Mouse (Mus musculus): Measurements from ENCODE around the gene Dscam. TPM values are rescaled to one million over a fixed set of nuclear protein-coding genes. Genes with fewer than 3 reads are reported as not detected.

Gene Dscam
- polyA plus RNA-seq, 1 experiment, result 1.2 TPM

DNA sequence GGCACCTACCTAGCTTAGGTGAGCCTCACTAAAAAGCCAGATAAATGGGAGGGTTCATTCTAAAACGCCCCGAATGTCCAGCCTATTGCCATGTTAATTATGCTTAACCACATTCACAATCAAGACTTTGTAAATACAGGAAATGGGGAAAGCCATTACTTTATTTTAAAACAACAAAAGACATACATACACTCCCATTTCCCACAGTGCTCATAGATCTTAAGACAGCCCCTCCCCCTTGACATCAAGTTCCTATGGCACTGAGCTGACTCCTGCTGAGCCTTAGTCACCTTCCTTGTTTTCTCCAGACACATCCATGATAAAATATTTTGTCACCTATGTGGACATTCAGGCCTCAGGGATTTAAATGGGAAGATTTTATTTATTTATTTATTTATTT, 4.4 kb downstream of the Dscam start:
- Histone ChIP-seq H3K27me3 (ENCODE audit: control insufficient read depth, insufficient read depth, low read length) (peaks cover 6% of the 10 kb centered on the region; the same call in 1 of the 2 replicates), H3K27ac (ENCODE audit: insufficient read depth, low read length) (no peak overlapping the region), H3K36me3 (ENCODE audit: control insufficient read depth, insufficient read depth, low read length) (no peaks in the 10 kb centered on the region), H3K4me1 (ENCODE audit: control insufficient read depth, insufficient read depth, insufficient read length) (no peaks in the 10 kb centered on the region; the same call in 1 of the 2 replicates), H3K4me3 (ENCODE audit: extremely low read depth, insufficient read depth, insufficient read length) (no peak overlapping the region)
- TF ChIP-seq POLR2A (IDR thresholded peaks at IDR 0.05; ENCODE audit: low read depth, low read length) (no peak), CTCF (IDR thresholded peaks at IDR 0.05; ENCODE audit: extremely low read depth, insufficient read depth, insufficient read length, insufficient replicate concordance) (no peak)
- DNase-seq (ENCODE audit: low read depth in 1 of 2, low spot score in 2 of 2), result no peak
- 62% methylated on average over 2 of the region's 2 CpGs for WGBS

DNA sequence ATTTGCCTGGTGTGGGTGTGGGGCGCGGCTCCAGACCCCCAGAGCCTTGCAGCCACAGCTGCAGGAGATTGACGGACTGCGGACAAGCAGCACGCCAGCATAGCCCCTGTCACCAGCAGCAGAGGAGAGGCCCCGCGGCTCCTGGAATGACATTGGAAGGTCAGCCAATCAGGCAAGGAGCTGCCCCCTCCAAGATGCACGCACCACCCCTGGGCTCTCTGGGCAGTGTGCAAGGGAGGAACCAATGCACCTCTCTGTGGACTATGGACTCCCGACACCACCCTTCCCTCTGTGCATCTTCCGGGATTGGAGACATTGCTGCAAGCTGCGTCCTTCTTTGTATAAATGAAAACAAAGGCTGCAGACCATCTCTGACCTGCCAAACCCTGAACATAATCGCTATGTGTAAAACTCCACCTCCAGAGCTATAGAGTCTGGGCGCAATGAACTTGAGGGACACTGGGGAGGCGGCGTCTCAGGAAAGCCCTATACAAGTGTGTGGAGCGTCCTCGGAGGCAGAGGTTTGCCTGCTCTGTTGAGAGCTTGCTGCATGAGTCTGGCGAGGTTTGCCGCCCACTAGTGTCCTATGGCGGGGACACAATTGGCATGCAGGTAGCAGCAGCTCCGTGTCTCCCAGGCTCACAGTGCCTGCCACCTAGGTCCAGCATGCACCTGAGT, 5.0 kb downstream of the Dscam start:
- H3K4me1 ChIP-seq (ENCODE audit: control insufficient read depth, insufficient read depth, insufficient read length), result no peaks in the 10 kb centered on the region; the same call in 1 of the 2 replicates
- TF ChIP-seq CTCF (IDR thresholded peaks at IDR 0.05; ENCODE audit: extremely low read depth, insufficient read depth, insufficient read length, insufficient replicate concordance) (no peak), POLR2A (IDR thresholded peaks at IDR 0.05; ENCODE audit: low read depth, low read length) (no peak)
- no peaks in the 10 kb centered on the region for H3K36me3 ChIP-seq (ENCODE audit: control insufficient read depth, insufficient read depth, low read length)
- no peak overlapping the region for H3K27ac ChIP-seq (ENCODE audit: insufficient read depth, low read length)
- peaks cover 5% of the 10 kb centered on the region; the same call in 1 of the 2 replicates for H3K27me3 ChIP-seq (ENCODE audit: control insufficient read depth, insufficient read depth, low read length)
- no peak for DNase-seq (ENCODE audit: low read depth in 1 of 2, low spot score in 2 of 2)
- H3K4me3 ChIP-seq (ENCODE audit: extremely low read depth, insufficient read depth, insufficient read length), result peak overlapping the region; percentile 4; the same call in 1 of the 2 replicates
- 3% methylated on average over 21 of the region's 21 CpGs for WGBS

DNA sequence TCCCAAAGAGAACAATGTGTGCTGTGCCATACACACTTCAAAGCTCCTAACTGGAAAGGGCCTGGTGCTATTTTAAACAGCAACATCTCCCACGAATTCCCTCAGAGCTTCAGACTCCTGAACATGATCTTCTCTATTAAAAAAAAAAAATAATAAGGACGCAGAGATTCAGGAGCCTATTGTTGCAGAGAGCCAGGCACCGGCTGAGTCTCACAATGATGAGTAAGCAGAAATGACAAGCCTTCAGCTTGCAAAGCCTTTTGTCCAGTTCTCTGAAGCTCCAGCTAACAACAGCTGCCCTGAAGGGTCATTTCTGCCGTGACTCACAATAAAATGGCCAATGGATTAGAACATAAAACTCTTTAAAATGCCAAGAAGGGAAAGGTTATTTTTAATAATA, 12.3 kb downstream of the Dscam start:
- whole genome bisulfite sequencing, result 75% methylated on average over 4 of the region's 4 CpGs
- DNase-seq (ENCODE audit: low read depth in 1 of 2, low spot score in 2 of 2), result no peak
- TF ChIP-seq CTCF (IDR thresholded peaks at IDR 0.05; ENCODE audit: extremely low read depth, insufficient read depth, insufficient read length, insufficient replicate concordance) (no peak), POLR2A (IDR thresholded peaks at IDR 0.05; ENCODE audit: low read depth, low read length) (no peak)
- Histone ChIP-seq H3K27ac (ENCODE audit: insufficient read depth, low read length) (no peak overlapping the region), H3K36me3 (ENCODE audit: control insufficient read depth, insufficient read depth, low read length) (no peaks in the 10 kb centered on the region), H3K27me3 (ENCODE audit: control insufficient read depth, insufficient read depth, low read length) (no peaks in the 10 kb centered on the region), H3K4me3 (ENCODE audit: extremely low read depth, insufficient read depth, insufficient read length) (no peak overlapping the region), H3K4me1 (ENCODE audit: control insufficient read depth, insufficient read depth, insufficient read length) (no peaks in the 10 kb centered on the region)

DNA sequence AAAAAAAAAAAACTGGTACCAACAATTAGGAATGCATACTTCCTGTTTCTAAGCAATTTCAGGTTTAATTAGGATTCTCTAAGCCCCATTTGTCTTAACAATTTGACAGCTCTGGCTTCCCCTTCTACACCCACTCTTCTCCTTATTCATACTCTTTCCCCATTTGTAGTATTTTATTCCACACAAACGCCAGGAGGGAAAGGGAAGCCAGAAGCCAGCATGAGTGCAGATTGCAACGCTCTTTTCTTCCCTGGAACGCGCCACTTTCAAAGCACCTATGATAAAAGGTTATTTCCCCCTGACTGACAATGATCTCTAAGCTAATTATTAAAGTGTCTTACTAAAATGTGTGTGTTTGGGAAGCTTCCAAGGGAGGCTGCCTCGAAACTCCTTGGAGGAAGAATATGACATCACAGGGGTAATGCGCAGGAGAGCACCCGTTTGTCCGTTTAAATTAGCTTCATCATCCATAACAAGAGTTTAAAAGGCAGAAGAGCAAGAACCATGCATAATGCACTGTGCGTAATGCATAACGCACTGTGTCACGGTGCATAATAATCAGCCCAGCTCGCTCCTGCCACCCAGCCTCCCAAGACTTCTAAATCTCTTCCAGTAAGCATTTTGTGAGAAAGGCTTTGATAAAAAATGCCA, 25.9 kb downstream of the Dscam start:
- H3K4me3 ChIP-seq (ENCODE audit: extremely low read depth, insufficient read depth, insufficient read length), result no peak overlapping the region
- no peak overlapping the region for H3K27ac ChIP-seq (ENCODE audit: insufficient read depth, low read length)
- no peak for TF ChIP-seq POLR2A (IDR thresholded peaks at IDR 0.05; ENCODE audit: low read depth, low read length)
- TF ChIP-seq CTCF (IDR thresholded peaks at IDR 0.05; ENCODE audit: extremely low read depth, insufficient read depth, insufficient read length, insufficient replicate concordance), result no peak
- no peak for DNase-seq (ENCODE audit: low read depth in 1 of 2, low spot score in 2 of 2)
- 74% methylated on average over 12 of the region's 12 CpGs for WGBS
- no peaks in the 10 kb centered on the region for H3K36me3 ChIP-seq (ENCODE audit: control insufficient read depth, insufficient read depth, low read length)
- H3K27me3 ChIP-seq (ENCODE audit: control insufficient read depth, insufficient read depth, low read length), result no peaks in the 10 kb centered on the region
- H3K4me1 ChIP-seq (ENCODE audit: control insufficient read depth, insufficient read depth, insufficient read length), result no peaks in the 10 kb centered on the region

DNA sequence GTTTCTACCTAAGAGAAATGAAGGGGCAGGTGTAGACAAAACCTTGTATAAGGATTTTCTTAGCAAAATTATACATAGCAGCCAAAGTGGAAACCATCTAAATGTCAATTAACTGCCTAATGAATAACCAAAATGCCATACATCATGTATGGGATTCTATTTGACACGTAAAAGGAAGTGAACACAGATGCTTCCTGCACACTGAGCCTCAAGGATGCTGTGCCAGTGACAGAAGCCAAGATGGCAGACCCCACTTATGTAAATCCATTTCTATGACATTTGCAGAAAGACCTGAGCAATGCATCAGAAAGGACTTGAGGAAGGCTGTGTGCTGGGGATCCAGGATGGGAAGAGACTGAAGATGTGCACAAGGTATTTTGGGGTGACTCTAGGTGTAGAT, 28.6 kb downstream of the Dscam start:
- TF ChIP-seq POLR2A (IDR thresholded peaks at IDR 0.05; ENCODE audit: low read depth, low read length) (no peak), CTCF (IDR thresholded peaks at IDR 0.05; ENCODE audit: extremely low read depth, insufficient read depth, insufficient read length, insufficient replicate concordance) (no peak)
- no peaks in the 10 kb centered on the region for H3K4me1 ChIP-seq (ENCODE audit: control insufficient read depth, insufficient read depth, insufficient read length)
- no peak for DNase-seq (ENCODE audit: low read depth in 1 of 2, low spot score in 2 of 2)
- H3K27me3 ChIP-seq (ENCODE audit: control insufficient read depth, insufficient read depth, low read length), result no peaks in the 10 kb centered on the region
- no peak overlapping the region for H3K4me3 ChIP-seq (ENCODE audit: extremely low read depth, insufficient read depth, insufficient read length)
- H3K36me3 ChIP-seq (ENCODE audit: control insufficient read depth, insufficient read depth, low read length), result no peaks in the 10 kb centered on the region
- 31% methylated on average over 1 of the region's 1 CpGs for WGBS
- H3K27ac ChIP-seq (ENCODE audit: insufficient read depth, low read length), result no peak overlapping the region

DNA sequence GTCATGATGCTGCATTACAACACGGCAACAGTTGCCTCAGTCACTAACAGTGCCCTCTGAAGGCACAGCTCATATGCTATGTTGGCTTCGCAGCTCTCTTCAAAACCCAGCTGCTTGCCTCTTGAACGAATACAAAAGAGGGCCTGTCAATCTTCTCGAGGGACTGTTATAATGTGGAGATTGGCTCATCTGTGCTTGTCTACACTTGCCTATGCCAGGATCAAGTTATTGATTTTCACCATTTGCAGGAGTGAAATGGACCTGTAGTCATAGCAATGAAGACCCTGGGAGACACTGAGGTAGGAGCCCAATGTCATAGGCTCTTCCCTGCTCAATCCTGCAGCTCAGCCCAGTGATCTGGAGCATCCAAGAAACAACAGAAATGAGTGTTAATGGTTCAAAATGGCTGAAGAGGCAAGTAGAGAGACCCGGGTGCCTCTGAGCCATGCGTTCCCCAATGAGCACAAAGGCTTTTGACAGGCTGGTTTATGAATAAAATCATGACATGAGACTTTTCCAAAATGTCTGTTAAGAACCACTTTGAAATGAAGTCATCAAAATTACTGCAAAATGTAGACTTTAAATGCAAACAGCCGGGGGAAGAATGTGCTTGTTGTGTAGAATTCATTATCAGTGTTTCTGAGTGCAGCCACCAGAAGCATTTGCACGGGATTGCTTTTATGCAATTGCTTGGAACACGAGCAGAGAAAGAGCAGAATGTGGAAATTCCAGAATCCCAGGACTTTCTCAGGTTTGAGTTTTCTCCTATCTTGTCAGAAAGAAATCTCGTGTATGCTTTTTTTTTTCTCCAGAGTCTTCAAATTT, 35.3 kb downstream of the Dscam start:
- TF ChIP-seq POLR2A (IDR thresholded peaks at IDR 0.05; ENCODE audit: low read depth, low read length), result no peak
- TF ChIP-seq CTCF (IDR thresholded peaks at IDR 0.05; ENCODE audit: extremely low read depth, insufficient read depth, insufficient read length, insufficient replicate concordance), result no peak
- Histone ChIP-seq H3K4me3 (ENCODE audit: extremely low read depth, insufficient read depth, insufficient read length) (no peak overlapping the region), H3K27me3 (ENCODE audit: control insufficient read depth, insufficient read depth, low read length) (no peaks in the 10 kb centered on the region; the same call in 1 of the 2 replicates), H3K36me3 (ENCODE audit: control insufficient read depth, insufficient read depth, low read length) (no peaks in the 10 kb centered on the region), H3K4me1 (ENCODE audit: control insufficient read depth, insufficient read depth, insufficient read length) (no peaks in the 10 kb centered on the region), H3K27ac (ENCODE audit: insufficient read depth, low read length) (no peak overlapping the region)
- DNase-seq (ENCODE audit: low read depth in 1 of 2, low spot score in 2 of 2), result no peak
- 88% methylated on average over 10 of the region's 10 CpGs for WGBS
